Mouse (Mus musculus): ENCODE measurements at regions not wholly inside any gene's neighbourhood (a gene's known extent, or its start where the extent isn't known, plus 50 kb on each side); places are given as distances from the start of the nearest gene placed in this dataset.

- no peak for DNase-seq
These were observed 75.3 kb upstream of the Igfbp7 start for GRCm38 (mm10) chr5:77483053-77483717.

GRCm38 (mm10) chr5:77481811-77482210 is 74.0 kb upstream of the Igfbp7 start:
- no peak for DNase-seq

GRCm38 (mm10) chr5:77477794-77478193 is 70.0 kb upstream of the Igfbp7 start:
- no peak for DNase-seq

- no peak for DNase-seq
These were observed 66.2 kb upstream of the Igfbp7 start for GRCm38 (mm10) chr5:77473896-77474486.

GRCm38 (mm10) chr5:77469236-77469766 is 61.5 kb upstream of the Igfbp7 start:
- DNase-seq = no peak

GRCm38 (mm10) chr5:77468467-77468866 is 60.6 kb upstream of the Igfbp7 start:
- DNase-seq = peak; percentile 85

- peak; percentile 87 for DNase-seq
These were observed 57.2 kb upstream of the Igfbp7 start for GRCm38 (mm10) chr5:77464851-77465548.

GRCm38 (mm10) chr5:77459896-77460717 is 52.3 kb upstream of the Igfbp7 start:
- peak; percentile 97 for DNase-seq

Data from adrenal gland, postnatal 10 days (tissue).